Mouse (Mus musculus) mature B cell (primary cell): ENCODE measurements around the gene Pa2g4.
"Not testable (repeated sequence)": the region's sequence is repeated elsewhere in the genome, so short reads cannot be mapped to it uniquely, and the experiment has no call there.

ENCODE experiments used
- in situ Hi-C: fragments of 300-500 bp; cut with MboI; formaldehyde crosslinking; loops from 2 replicates; pipeline ENCODE4 v1.14.3; 2019

The Pa2g4 gene

GRCm38 (mm10) chr10:128578330-128578729 is 12.5 kb upstream of the Pa2g4 start:
- in situ Hi-C loops = no loop called here

DNA sequence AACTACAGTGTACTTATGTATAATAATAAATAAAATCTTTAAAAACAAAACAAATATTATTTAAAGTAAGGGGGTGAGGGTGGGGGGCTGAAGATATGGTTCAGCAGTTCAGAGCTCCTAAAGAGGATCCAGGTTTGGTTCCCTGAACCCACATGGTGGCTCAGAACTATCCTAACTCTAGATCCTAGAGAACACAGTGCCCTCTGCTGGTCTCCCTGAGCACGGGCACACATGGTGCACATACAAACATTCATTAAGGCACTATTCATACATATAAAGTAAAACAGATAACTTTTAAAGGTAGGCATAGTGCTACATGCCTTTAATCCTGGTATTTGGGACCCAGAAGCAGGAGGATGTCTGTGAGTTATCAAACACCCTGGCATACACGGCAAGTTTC is 9.3 kb upstream of the Pa2g4 start:
- in situ Hi-C loops = no loop called here

DNA sequence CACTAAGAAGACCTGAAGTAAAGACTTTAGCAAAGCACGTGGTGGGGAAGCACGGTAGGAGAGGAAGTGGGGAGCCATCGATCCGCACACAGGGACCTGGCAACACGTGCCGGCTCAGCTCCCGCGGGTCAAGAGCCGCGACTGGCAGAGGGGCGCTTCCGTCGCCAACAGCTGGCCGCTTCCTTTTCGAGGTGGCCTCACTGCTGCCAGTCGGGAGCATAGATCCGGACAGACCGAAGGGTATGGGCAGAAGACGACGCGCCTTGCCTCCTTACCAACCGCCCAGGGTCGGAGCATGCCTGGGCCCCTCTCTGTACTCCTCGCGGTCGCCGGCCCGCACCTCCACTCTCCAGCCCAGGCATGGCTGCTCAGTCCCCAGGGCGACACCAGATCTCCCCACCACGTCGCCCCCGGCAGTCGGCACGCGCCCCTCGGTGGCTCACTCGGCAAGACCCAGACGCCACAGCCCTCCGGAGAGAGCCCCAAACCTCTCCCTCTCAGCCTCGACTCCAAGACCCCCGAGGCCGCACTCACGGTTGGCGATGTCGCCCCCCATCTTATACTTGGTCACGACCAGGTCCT is 490 bp downstream of the Pa2g4 start:
- in situ Hi-C loops = no loop called here

GRCm38 (mm10) chr10:128563544-128563943 is 2.2 kb downstream of the Pa2g4 start:
- in situ Hi-C loops = no loop called here

GRCm38 (mm10) chr10:128556963-128557362 is 8.8 kb downstream of the Pa2g4 start:
- in situ Hi-C loops = no loop called here

DNA sequence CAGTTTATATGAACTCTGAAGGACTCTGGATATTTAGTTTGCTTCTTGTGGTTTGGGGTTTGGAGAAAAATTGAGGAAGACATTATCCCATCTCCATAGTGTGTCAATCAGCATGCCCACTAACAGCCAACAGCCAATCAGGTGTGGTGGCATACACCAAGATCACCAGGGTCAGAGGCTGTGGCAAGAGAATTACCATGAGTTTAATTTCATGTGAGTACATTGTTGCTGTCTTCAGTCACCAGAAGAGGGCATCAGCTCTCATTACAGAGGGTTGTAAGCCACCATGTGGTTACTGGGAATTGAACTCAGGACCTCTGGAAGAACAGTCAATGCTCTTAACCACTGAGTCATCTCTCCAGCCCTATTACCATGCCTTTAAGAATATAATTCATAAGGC is 9.5 kb downstream of the Pa2g4 start:
- in situ Hi-C loops = no loop called here

DNA sequence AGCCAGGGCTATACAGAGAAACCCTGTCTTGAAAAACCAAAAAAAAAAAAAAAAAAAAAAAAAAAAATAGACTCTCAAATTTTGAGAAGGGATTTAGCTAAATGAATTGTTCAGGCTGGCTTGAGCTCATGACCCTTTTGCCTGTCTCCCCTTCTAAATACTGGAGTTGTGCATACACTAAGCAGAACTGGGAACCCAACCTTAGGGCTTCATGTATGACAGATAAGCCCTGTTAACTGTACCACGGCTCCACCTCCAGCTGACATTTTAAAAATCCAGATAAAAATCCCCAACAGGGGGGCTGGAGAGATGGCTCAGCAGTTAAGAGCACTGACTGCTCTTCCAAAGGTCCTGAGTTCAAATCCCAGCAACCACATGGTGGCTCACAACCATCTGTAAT is 10.2 kb downstream of the Pa2g4 start:
- in situ Hi-C loops = not testable (repeated sequence)

GRCm38 (mm10) chr10:128550144-128550823 is 15.5 kb downstream of the Pa2g4 start:
- in situ Hi-C loops = not testable (repeated sequence)

GRCm38 (mm10) chr10:128549682-128550057 is 16.1 kb downstream of the Pa2g4 start:
- in situ Hi-C loops = not testable (repeated sequence)

DNA sequence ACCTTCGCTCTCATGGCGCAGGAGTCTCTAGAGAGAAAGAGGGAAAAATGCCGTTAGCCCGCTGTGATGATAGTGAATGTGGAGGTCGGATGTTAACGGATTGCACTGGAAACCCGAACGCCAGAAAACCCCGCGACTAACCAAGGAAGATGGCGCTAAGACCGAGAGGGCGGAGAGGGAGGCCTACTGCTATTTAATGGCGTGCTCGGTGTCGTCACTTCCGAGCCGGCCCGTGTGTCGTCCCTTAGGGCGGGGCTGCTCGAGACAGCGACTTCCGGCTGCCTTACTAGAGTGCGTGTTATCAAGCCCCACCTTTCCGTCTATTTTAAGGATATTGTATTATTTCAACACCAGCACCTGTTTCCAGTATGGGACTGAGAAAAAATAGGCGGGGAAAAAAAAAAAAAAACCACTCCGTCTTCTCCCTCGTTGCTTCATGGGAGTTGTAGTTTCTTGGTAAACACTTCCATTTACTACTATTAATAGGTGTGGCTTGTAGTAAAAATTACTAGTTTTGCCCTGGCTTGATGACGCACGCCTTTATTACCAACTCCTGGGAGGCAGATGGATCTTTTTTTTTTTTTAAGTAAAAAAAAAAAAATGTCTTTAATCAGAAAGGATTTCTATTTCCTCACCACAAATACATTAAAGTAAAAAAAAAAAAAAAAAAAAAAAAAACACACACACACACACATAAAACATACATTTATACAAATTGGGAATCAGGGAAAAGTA is 16.7 kb downstream of the Pa2g4 start, which contains the start of gene Rpl41:
Rpl41 (minus strand) TSS at position 359 of the 735 bp plus-strand sequence.
- in situ Hi-C loops = no loop called here

- in situ Hi-C loops = not testable (repeated sequence)
These were observed 17.6 kb downstream of the Pa2g4 start for GRCm38 (mm10) chr10:128548051-128548791.

DNA sequence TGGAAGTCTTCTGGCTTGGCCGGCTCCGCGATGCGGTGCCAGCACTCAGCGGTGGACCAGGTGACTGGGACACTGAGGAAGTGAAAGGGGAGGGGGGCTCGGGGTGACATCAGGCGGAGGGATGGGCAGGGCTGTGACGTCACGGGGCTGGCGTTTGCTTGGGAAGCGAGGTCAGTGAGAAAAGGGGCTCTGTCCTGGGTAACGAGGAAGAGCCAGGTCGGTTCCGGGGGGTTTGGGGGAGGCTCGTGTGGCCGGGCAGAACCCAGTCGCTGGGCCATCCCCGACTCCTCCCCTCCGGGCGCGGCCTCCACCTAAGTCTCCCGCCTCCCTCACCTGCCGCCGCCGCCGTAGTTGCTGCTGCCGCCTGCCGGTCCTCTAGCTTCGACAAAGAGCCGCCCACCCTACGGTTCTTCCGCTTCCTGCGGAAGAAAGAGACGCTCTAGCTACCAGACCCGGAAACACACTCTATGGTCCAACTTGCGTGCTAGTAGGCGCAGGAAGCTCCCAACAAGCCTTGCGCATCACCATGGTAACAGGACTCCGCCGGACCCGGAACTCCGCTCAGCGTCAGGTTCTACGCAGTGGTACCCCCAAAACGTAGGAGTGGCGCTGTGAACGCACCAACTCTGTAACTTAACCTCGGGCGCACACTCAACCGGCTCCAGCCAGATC is 18.3 kb downstream of the Pa2g4 start, which contains the start of gene Zc3h10:
Zc3h10 (minus strand) TSS at position 414 of the 672 bp plus-strand sequence.
- in situ Hi-C loops = no loop called here

DNA sequence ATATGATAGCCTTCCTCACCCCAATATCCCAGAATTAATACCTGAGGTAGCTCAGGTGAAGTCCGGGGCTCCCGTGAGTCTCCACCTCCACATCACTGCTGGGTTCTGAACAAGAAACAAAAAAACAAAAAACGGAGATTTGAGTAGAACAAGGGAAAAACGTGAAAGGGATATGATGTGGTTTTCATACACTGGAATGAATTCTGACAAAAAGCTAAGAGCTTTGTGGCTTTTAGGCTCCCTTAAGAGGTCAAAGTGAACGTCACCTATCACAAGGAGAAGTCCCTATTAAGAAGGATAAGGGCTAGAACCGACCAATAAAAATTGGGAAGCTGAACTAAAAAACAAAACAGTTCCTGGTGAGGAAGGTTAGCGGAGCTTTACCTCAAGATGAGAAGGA is 19.0 kb downstream of the Pa2g4 start:
- in situ Hi-C loops = no loop called here

DNA sequence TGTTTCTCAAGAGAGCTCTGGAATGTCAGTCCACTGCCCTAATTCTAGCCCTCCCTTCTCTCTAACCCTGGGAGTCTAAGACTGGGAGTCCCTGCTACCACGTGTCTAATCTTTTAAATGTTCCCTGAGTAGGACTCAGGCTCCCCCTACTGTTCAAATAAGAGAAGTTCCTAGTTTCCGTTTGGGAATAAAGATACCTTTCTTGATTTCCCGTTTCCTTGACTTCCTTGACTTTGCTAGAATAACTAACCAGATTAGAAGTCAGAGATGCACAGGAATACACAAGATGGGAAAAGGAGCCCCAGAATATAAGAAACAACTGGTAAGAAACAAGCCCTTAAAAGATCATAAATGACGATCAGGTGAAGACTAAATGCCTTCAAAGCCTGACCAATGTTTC is 19.4 kb downstream of the Pa2g4 start:
- in situ Hi-C loops = no loop called here

GRCm38 (mm10) chr10:128545570-128545898 is 20.3 kb downstream of the Pa2g4 start:
- in situ Hi-C loops = no loop called here

- in situ Hi-C loops = no loop called here
These were observed 20.9 kb downstream of the Pa2g4 start for GRCm38 (mm10) chr10:128544674-128545569.

DNA sequence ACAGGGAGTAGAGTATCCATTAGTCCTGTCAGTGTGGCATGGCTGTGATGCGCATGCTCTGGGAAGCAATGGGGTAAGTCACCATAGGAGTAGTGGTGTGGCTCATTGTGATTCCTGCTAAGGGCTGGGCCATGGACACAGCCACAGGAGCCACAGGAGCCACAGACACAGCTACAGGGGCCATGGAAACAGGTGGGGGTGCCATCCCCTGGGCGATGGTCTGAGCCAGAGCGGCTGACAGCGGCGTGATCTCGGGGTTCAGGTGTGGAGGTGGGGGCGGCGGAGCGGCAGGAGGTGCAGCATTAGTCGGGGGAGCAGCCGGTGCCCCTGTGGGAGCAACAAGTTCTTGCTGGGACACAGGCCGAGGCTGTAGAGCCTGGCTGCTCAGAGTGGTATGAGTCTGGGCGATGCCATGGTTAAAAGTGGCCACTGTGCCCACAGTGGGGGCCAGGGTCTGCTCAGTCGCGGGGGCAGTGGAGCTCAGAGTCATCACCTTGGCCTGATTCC is 21.6 kb downstream of the Pa2g4 start:
- in situ Hi-C loops = no loop called here

DNA sequence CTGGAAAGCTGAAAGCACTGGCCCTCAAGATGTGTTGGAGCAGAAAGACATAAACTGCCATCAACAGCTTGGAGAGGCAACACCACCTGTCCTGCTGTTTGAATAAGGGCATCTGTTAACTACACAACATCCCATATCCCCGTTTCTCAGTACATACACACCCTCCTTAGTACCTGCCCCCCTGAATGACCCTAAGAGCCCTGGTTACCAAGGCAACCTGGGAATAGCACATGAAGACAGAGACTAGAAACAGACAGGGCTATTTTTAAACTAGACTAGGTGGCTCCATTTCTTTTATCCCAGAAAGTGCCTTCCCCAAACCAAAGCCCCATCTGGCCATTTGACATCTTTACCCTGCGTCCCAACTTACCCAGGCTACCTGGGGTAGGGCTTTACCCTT is 22.7 kb downstream of the Pa2g4 start:
- in situ Hi-C loops = no loop called here

DNA sequence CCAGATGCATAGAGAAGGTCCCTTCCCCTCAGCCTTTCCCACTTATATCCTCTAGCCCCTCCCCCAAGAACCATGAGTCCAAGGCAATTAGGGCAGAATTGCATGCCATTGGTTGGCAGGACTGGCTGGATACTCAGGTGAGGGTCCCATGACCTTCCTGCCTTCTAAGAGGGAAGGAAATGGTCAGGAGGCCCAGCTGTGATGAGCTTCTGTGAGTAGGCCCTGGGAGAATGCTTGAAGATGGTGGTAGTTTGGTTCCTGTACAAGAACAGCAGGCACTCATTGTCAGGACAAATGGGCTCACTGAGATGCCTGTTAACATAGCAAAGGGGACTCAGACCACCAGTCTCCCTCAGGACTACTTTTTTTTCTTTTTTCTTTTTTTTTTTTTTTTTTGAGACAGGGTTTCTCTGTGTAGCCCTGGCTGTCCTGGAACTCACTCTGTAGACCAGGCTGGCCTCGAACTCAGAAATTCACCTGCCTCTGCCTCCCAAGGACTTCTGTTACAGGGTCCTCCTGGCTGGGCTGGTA is 27.4 kb downstream of the Pa2g4 start:
- in situ Hi-C loops = no loop called here

- in situ Hi-C loops = no loop called here
These were observed 29.4 kb downstream of the Pa2g4 start for GRCm38 (mm10) chr10:128536266-128536940.
